Mouse (Mus musculus) E14TG2a.4 (cell line): ENCODE data around the gene Susd6.

ENCODE experiments used
- CTCF ChIP-seq: conservative IDR thresholded peaks from 2 replicates; pipeline ENCODE4 v1.5.1; 2014; ENCODE audit warnings: low read length
- POU5F1 ChIP-seq: IDR thresholded peaks from 2 replicates; pipeline ENCODE4 v1.6.1; 2014; ENCODE audit warnings: low read length, borderline replicate concordance

DNA sequence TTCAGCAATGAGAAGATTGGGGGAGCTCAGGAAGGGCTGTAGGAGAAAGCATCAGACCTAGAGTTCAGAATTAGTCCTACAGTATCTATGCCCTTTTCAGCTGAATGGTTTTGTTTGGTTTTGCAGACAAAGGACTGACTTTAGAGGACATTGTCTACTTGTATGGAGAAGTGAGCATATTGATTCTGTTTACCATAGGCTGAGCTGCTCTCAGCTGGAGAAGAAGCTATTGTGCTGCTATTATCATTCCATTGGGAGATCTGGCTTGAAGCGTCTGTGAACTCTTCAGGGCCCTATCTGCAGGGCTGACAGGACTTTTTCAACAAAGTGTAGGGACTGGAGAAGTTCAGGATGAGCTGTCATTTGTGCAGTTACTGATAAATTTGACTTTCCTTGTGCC, 65.3 kb downstream of the Susd6 start:
- TF ChIP-seq CTCF (no peak), POU5F1 (no peak)
